Mouse (Mus musculus) urinary bladder, postnatal 36 days (tissue): ENCODE measurements around the gene Arglu1.

ENCODE experiments used
- DNase-seq, 2 experiments: peaks; one replicate each; pipeline ENCODE4 v3.0.0; 2022; ENCODE audit warnings: low spot score in 2 of 2, mixed read lengths in 1 of 2

Gene Arglu1

GRCm38 (mm10) chr8:8658426-8659224 is 31.7 kb downstream of the Arglu1 start:
- peak; percentile 74 to 88 for DNase-seq

GRCm38 (mm10) chr8:8657692-8658355 is 32.5 kb downstream of the Arglu1 start:
- no peak for DNase-seq

- no peak for DNase-seq
Measured at GRCm38 (mm10) chr8:8656578-8657441, 33.5 kb downstream of the Arglu1 start.

- no peak for DNase-seq
Measured at GRCm38 (mm10) chr8:8655346-8656340, 34.7 kb downstream of the Arglu1 start.

GRCm38 (mm10) chr8:8653906-8654489 is 36.3 kb downstream of the Arglu1 start:
- DNase-seq = no peak

GRCm38 (mm10) chr8:8653343-8653742 is 37.0 kb downstream of the Arglu1 start:
- no peak for DNase-seq

GRCm38 (mm10) chr8:8652388-8652787 is 37.9 kb downstream of the Arglu1 start:
- no peak for DNase-seq

GRCm38 (mm10) chr8:8649944-8650343 is 40.4 kb downstream of the Arglu1 start:
- DNase-seq = peak in 1 of 2 experiments; percentile 26

- DNase-seq = no peak
Measured at GRCm38 (mm10) chr8:8649536-8649935, 40.8 kb downstream of the Arglu1 start.

- DNase-seq = no peak
Measured at GRCm38 (mm10) chr8:8648686-8649085, 41.6 kb downstream of the Arglu1 start.

- DNase-seq = peak in 1 of 2 experiments; percentile 30
Measured at GRCm38 (mm10) chr8:8647824-8648223, 42.5 kb downstream of the Arglu1 start.

GRCm38 (mm10) chr8:8647319-8647718 is 43.0 kb downstream of the Arglu1 start:
- DNase-seq = no peak

- DNase-seq = no peak
Measured at GRCm38 (mm10) chr8:8644160-8644915, 46.0 kb downstream of the Arglu1 start.

GRCm38 (mm10) chr8:8640264-8640588 is 50.1 kb downstream of the Arglu1 start:
- no peak for DNase-seq

GRCm38 (mm10) chr8:8639569-8640263 is 50.6 kb downstream of the Arglu1 start:
- DNase-seq = no peak

GRCm38 (mm10) chr8:8631394-8631793 is 58.9 kb downstream of the Arglu1 start:
- DNase-seq = no peak

- DNase-seq = no peak
Measured at GRCm38 (mm10) chr8:8624017-8624416, 66.3 kb downstream of the Arglu1 start.

GRCm38 (mm10) chr8:8623486-8623885 is 66.8 kb downstream of the Arglu1 start:
- no peak for DNase-seq

- no peak for DNase-seq
Measured at GRCm38 (mm10) chr8:8622476-8622875, 67.8 kb downstream of the Arglu1 start.
